Mouse (Mus musculus) C2C12 (cell line): ENCODE measurements at regions not wholly inside any gene's neighbourhood (a gene's known extent, or its start where the extent isn't known, plus 50 kb on each side); places are given as distances from the start of the nearest gene placed in this dataset.

Source experiments
- H3K27me3 ChIP-seq: one replicate; pipeline ENCODE4 v1.6.1; 2011; ENCODE audit not compliant: control insufficient read depth, insufficient read depth, insufficient read length
- H3K36me3 ChIP-seq: one replicate; pipeline ENCODE4 v1.6.1; 2011; ENCODE audit not compliant: control insufficient read depth, insufficient read depth
- H3K4me3 ChIP-seq: one replicate; pipeline ENCODE4 v1.5.1; 2011; ENCODE audit warnings: mild to moderate bottlenecking, control low read depth; ENCODE audit not compliant: poor library complexity, insufficient read depth, severe bottlenecking
- H3K79me2 ChIP-seq: one replicate; pipeline ENCODE4 v1.6.1; 2011; ENCODE audit not compliant: control insufficient read depth, insufficient read depth
- H3K79me3 ChIP-seq: one replicate; pipeline ENCODE4 v1.6.1; 2011; ENCODE audit warnings: low read depth, control low read depth
- H3ac ChIP-seq: one replicate; pipeline ENCODE3; 2011; ENCODE audit warnings: low read depth; ENCODE audit not compliant: control insufficient read depth, insufficient read length
- CEBPB ChIP-seq: IDR thresholded peaks from one replicate; pipeline ENCODE4 v1.6.1; 2011; ENCODE audit warnings: low read depth, mild to moderate bottlenecking, control low read depth, moderate library complexity
- CTCF ChIP-seq: IDR thresholded peaks from one replicate; pipeline ENCODE4 v1.5.1; 2011; ENCODE audit not compliant: control insufficient read depth, insufficient read depth, insufficient read length
- FOSL1 ChIP-seq: IDR thresholded peaks from one replicate; pipeline ENCODE4 v1.8.0; 2011; ENCODE audit warnings: mild to moderate bottlenecking, low read length; ENCODE audit not compliant: poor library complexity, insufficient read depth, severe bottlenecking
- MAX ChIP-seq: IDR thresholded peaks from one replicate; pipeline ENCODE4 v1.6.1; 2011; ENCODE audit warnings: mild to moderate bottlenecking, control low read depth
- MYOD1 ChIP-seq: IDR thresholded peaks from one replicate; pipeline ENCODE4 v1.6.1; 2011; ENCODE audit warnings: low read depth; ENCODE audit not compliant: control insufficient read depth, insufficient read length
- MYOG ChIP-seq: IDR thresholded peaks from one replicate; pipeline ENCODE4 v1.6.1; 2011; ENCODE audit not compliant: control insufficient read depth, insufficient read length; ENCODE audit errors: extremely low read depth
- USF1 ChIP-seq: IDR thresholded peaks from one replicate; pipeline ENCODE4 v1.6.1; 2011; ENCODE audit warnings: low read depth, mild to moderate bottlenecking, control low read depth, moderate library complexity

- Histone ChIP-seq H3K36me3 (no peaks in the 10 kb centered on the region), H3K27me3 (no peaks in the 10 kb centered on the region), H3ac (no peak overlapping the region), H3K4me3 (no peak overlapping the region), H3K79me3 (no peaks in the 10 kb centered on the region), H3K79me2 (no peaks in the 10 kb centered on the region)
- no peak for TF ChIP-seq MYOD1
- TF ChIP-seq USF1: no peak
- no peak for TF ChIP-seq CTCF
- TF ChIP-seq MYOG: no peak
- no peak for TF ChIP-seq MAX
- TF ChIP-seq FOSL1: no peak
- TF ChIP-seq CEBPB: no peak
Observed at GRCm38 (mm10) chr13:28524411-28524810, 267.1 kb downstream of the Gm11361 start.

- TF ChIP-seq FOSL1: no peak
- Histone ChIP-seq H3K36me3 (no peaks in the 10 kb centered on the region), H3K27me3 (no peaks in the 10 kb centered on the region), H3K79me2 (no peaks in the 10 kb centered on the region), H3ac (no peak overlapping the region), H3K79me3 (no peaks in the 10 kb centered on the region), H3K4me3 (no peak overlapping the region)
Observed at GRCm38 (mm10) chr13:28520127-28520482, 262.8 kb downstream of the Gm11361 start.

GRCm38 (mm10) chr13:28519383-28520126, 262.2 kb downstream of the Gm11361 start:
- H3K79me2 ChIP-seq: no peaks in the 10 kb centered on the region
- no peak overlapping the region for H3ac ChIP-seq
- TF ChIP-seq USF1: no peak
- no peak for TF ChIP-seq FOSL1
- no peak for TF ChIP-seq MYOG
- TF ChIP-seq CTCF: no peak
- TF ChIP-seq CEBPB: no peak
- TF ChIP-seq MYOD1: no peak
- no peak for TF ChIP-seq MAX
- no peaks in the 10 kb centered on the region for H3K27me3 ChIP-seq
- H3K4me3 ChIP-seq: no peak overlapping the region
- H3K36me3 ChIP-seq: no peaks in the 10 kb centered on the region
- H3K79me3 ChIP-seq: no peaks in the 10 kb centered on the region

GRCm38 (mm10) chr13:28517161-28517560, 259.8 kb downstream of the Gm11361 start:
- Histone ChIP-seq H3K79me3 (no peaks in the 10 kb centered on the region), H3K79me2 (no peaks in the 10 kb centered on the region), H3K27me3 (no peaks in the 10 kb centered on the region), H3K4me3 (no peak overlapping the region), H3K36me3 (no peaks in the 10 kb centered on the region), H3ac (no peak overlapping the region)
- TF ChIP-seq USF1: no peak

- Histone ChIP-seq H3K36me3 (no peaks in the 10 kb centered on the region), H3K4me3 (no peak overlapping the region), H3K79me3 (no peaks in the 10 kb centered on the region), H3ac (no peak overlapping the region), H3K27me3 (no peaks in the 10 kb centered on the region), H3K79me2 (no peaks in the 10 kb centered on the region)
- TF ChIP-seq MYOD1: no peak
- no peak for TF ChIP-seq FOSL1
- no peak for TF ChIP-seq MYOG
- TF ChIP-seq USF1: no peak
- no peak for TF ChIP-seq CTCF
- TF ChIP-seq MAX: no peak
- TF ChIP-seq CEBPB: no peak
Observed at GRCm38 (mm10) chr13:28516636-28517035, 259.3 kb downstream of the Gm11361 start.

- TF ChIP-seq FOSL1 (no peak), USF1 (no peak), MYOD1 (no peak), CEBPB (no peak), MYOG (no peak), CTCF (no peak), MAX (no peak)
- Histone ChIP-seq H3K36me3 (no peaks in the 10 kb centered on the region), H3K79me3 (no peaks in the 10 kb centered on the region), H3ac (no peak overlapping the region), H3K27me3 (no peaks in the 10 kb centered on the region), H3K79me2 (no peaks in the 10 kb centered on the region), H3K4me3 (no peak overlapping the region)
Observed at GRCm38 (mm10) chr13:28514245-28514644, 256.9 kb downstream of the Gm11361 start.
